Mouse (Mus musculus) stomach, embryonic 14.5 days (tissue): ENCODE measurements around the gene Mcur1. TPM values are rescaled to one million over a fixed set of nuclear protein-coding genes. Genes with fewer than 3 reads are reported as not detected.

Experiments
- ATAC-seq: fragments of 200-750 bp; cut with Nextera tagmentation; 2 replicates; pipeline ENCODE4 v1.8.0; 2017; ENCODE audit warnings: low read depth, moderate TSS enrichment; ENCODE audit not compliant: insufficient number of reproducible peaks, insufficient read depth, low FRiP score
- H3K27ac ChIP-seq: fragments of 300-500 bp; sonication (generic); 2 replicates; pipeline ENCODE4 v1.5.1; 2014; ENCODE audit warnings: mild to moderate bottlenecking, low read length, moderate library complexity, mixed read lengths
- H3K27me3 ChIP-seq: fragments of 300-500 bp; sonication (generic); 2 replicates; pipeline ENCODE4 v1.6.1; 2014; ENCODE audit warnings: low read length, control low read depth, mixed read lengths; ENCODE audit not compliant: control insufficient read depth, insufficient read depth
- H3K36me3 ChIP-seq: fragments of 300-500 bp; sonication (generic); 2 replicates; pipeline ENCODE4 v1.6.1; 2014; ENCODE audit warnings: mild to moderate bottlenecking, control low read depth, low read length, moderate library complexity, mixed read lengths; ENCODE audit not compliant: control insufficient read depth, insufficient read depth
- H3K4me1 ChIP-seq: fragments of 300-500 bp; sonication (generic); 2 replicates; pipeline ENCODE4 v1.6.1; 2014; ENCODE audit warnings: low read length, control low read depth, mixed read lengths; ENCODE audit not compliant: control insufficient read depth, insufficient read depth
- H3K4me2 ChIP-seq: fragments of 300-500 bp; sonication (generic); replicated peaks from 2 replicates; pipeline ENCODE4 v1.6.1; 2014; ENCODE audit warnings: low read depth, low read length, control low read depth
- H3K4me3 ChIP-seq: fragments of 300-500 bp; sonication (generic); 2 replicates; pipeline ENCODE4 v1.5.1; 2014; ENCODE audit warnings: low read depth, low read length, control low read depth
- H3K9ac ChIP-seq: fragments of 300-500 bp; sonication (generic); replicated peaks from 2 replicates; pipeline ENCODE4 v1.6.1; 2014; ENCODE audit warnings: low read depth, mild to moderate bottlenecking, control low read depth, low read length, moderate library complexity, mixed read lengths
- H3K9me3 ChIP-seq: fragments of 300-500 bp; sonication (generic); 2 replicates; pipeline ENCODE4 v1.6.1; 2016; ENCODE audit warnings: low read depth, low read length, control low read depth; ENCODE audit not compliant: control insufficient read depth
- WGBS: fragments of 180-500 bp; shearing (Covaris S2); extraction: QIAGEN DNeasy Blood & Tissue Kit; methylation state at CpG from one replicate; pipeline ENCODE4 v1.1.7; 2014; 5-methylcytosine and 5-hydroxymethylcytosine counted together
- polyA plus RNA-seq: library from polyadenylated mRNA; unstranded; fragments of >200 nt; fragmentation: Nextera tagmentation; extraction: Ambion mirVana; gene quantifications from 2 replicates; pipeline ENCODE4 v1.2.1, GENCODE M21; 2014

Mcur1 gene
- polyA plus RNA-seq, 1 experiment from 2014 or later: 14.9 TPM

- no peak for ATAC-seq
- Histone ChIP-seq H3K36me3 (no peaks in the 10 kb centered on the region), H3K4me2 (no peak overlapping the region)
Measured at GRCm38 (mm10) chr13:43587844-43588840, 28.2 kb upstream of the Mcur1 start.

GRCm38 (mm10) chr13:43586966-43587365 is 27.0 kb upstream of the Mcur1 start:
- 86% methylated on average over 3 of the region's 3 CpGs for WGBS
- H3K9me3 ChIP-seq: no peaks in the 10 kb centered on the region
- no peak overlapping the region for H3K4me2 ChIP-seq
- H3K36me3 ChIP-seq: no peaks in the 10 kb centered on the region
- no peak for ATAC-seq
- no peak overlapping the region for H3K9ac ChIP-seq
- no peak overlapping the region for H3K27ac ChIP-seq
- no peak overlapping the region for H3K4me3 ChIP-seq
- H3K27me3 ChIP-seq: no peaks in the 10 kb centered on the region
- H3K4me1 ChIP-seq: no peaks in the 10 kb centered on the region

More at GRCm38 (mm10) chr13:43587844-43588840, 28.2 kb upstream of the Mcur1 start:
- Histone ChIP-seq H3K4me3 (no peak overlapping the region), H3K27ac (no peak overlapping the region), H3K4me1 (no peaks in the 10 kb centered on the region), H3K9me3 (no peaks in the 10 kb centered on the region), H3K27me3 (no peaks in the 10 kb centered on the region), H3K9ac (no peak overlapping the region)
- 79% methylated on average over 14 of the region's 14 CpGs for WGBS

GRCm38 (mm10) chr13:43585335-43585734 is 25.3 kb upstream of the Mcur1 start:
- Histone ChIP-seq H3K27me3 (no peaks in the 10 kb centered on the region), H3K4me2 (no peak overlapping the region), H3K36me3 (no peaks in the 10 kb centered on the region), H3K27ac (no peak overlapping the region), H3K4me3 (no peak overlapping the region), H3K4me1 (no peaks in the 10 kb centered on the region), H3K9me3 (no peaks in the 10 kb centered on the region), H3K9ac (no peak overlapping the region)
- 73% methylated on average over 2 of the region's 2 CpGs for WGBS
- no peak for ATAC-seq

GRCm38 (mm10) chr13:43583504-43583903 is 23.5 kb upstream of the Mcur1 start:
- Histone ChIP-seq H3K9ac (no peak overlapping the region), H3K4me2 (no peak overlapping the region), H3K27ac (no peak overlapping the region), H3K27me3 (no peaks in the 10 kb centered on the region), H3K36me3 (no peaks in the 10 kb centered on the region), H3K4me1 (no peaks in the 10 kb centered on the region), H3K9me3 (no peaks in the 10 kb centered on the region), H3K4me3 (no peak overlapping the region)
- no peak for ATAC-seq
- WGBS: 56% methylated on average over 8 of the region's 8 CpGs

GRCm38 (mm10) chr13:43582961-43583360 is 23.0 kb upstream of the Mcur1 start:
- no peaks in the 10 kb centered on the region for H3K36me3 ChIP-seq
- no peak overlapping the region for H3K4me3 ChIP-seq
- H3K27ac ChIP-seq: no peak overlapping the region
- 58% methylated on average over 16 of the region's 16 CpGs for WGBS
- ATAC-seq: no peak
- no peaks in the 10 kb centered on the region for H3K4me1 ChIP-seq
- no peak overlapping the region for H3K9ac ChIP-seq
- peak overlapping the region; percentile 15; the same call in 1 of the 2 replicates for H3K4me2 ChIP-seq
- no peaks in the 10 kb centered on the region for H3K27me3 ChIP-seq
- no peaks in the 10 kb centered on the region for H3K9me3 ChIP-seq

GRCm38 (mm10) chr13:43580661-43581060 is 20.7 kb upstream of the Mcur1 start:
- Histone ChIP-seq H3K4me3 (no peak overlapping the region), H3K4me2 (no peak overlapping the region), H3K9ac (no peak overlapping the region), H3K4me1 (no peaks in the 10 kb centered on the region), H3K27me3 (no peaks in the 10 kb centered on the region), H3K27ac (no peak overlapping the region), H3K9me3 (no peaks in the 10 kb centered on the region), H3K36me3 (no peaks in the 10 kb centered on the region)
- ATAC-seq: no peak
- WGBS: 87% methylated on average over 5 of the region's 5 CpGs

- no peak overlapping the region for H3K27ac ChIP-seq
- no peak overlapping the region for H3K4me2 ChIP-seq
- no peaks in the 10 kb centered on the region for H3K27me3 ChIP-seq
- H3K4me1 ChIP-seq: no peaks in the 10 kb centered on the region
- no peaks in the 10 kb centered on the region for H3K36me3 ChIP-seq
- WGBS: 22% methylated on average over 18 of the region's 18 CpGs
- no peak overlapping the region for H3K4me3 ChIP-seq
- H3K9ac ChIP-seq: no peak overlapping the region
- no peaks in the 10 kb centered on the region for H3K9me3 ChIP-seq
- no peak for ATAC-seq
Measured at GRCm38 (mm10) chr13:43579740-43580139, 19.7 kb upstream of the Mcur1 start.

GRCm38 (mm10) chr13:43577766-43578165 is 17.8 kb upstream of the Mcur1 start:
- no peak for ATAC-seq
- 95% methylated on average over 12 of the region's 12 CpGs for WGBS

More at GRCm38 (mm10) chr13:43577766-43578165, 17.8 kb upstream of the Mcur1 start:
- Histone ChIP-seq H3K4me3 (no peak overlapping the region), H3K27me3 (no peaks in the 10 kb centered on the region), H3K4me2 (no peak overlapping the region), H3K9me3 (no peaks in the 10 kb centered on the region), H3K9ac (no peak overlapping the region), H3K36me3 (no peaks in the 10 kb centered on the region), H3K27ac (no peak overlapping the region), H3K4me1 (no peaks in the 10 kb centered on the region)
